Comparison of ENCODE assay signal across 27 mouse cellular contexts in the genomic region with DNA sequence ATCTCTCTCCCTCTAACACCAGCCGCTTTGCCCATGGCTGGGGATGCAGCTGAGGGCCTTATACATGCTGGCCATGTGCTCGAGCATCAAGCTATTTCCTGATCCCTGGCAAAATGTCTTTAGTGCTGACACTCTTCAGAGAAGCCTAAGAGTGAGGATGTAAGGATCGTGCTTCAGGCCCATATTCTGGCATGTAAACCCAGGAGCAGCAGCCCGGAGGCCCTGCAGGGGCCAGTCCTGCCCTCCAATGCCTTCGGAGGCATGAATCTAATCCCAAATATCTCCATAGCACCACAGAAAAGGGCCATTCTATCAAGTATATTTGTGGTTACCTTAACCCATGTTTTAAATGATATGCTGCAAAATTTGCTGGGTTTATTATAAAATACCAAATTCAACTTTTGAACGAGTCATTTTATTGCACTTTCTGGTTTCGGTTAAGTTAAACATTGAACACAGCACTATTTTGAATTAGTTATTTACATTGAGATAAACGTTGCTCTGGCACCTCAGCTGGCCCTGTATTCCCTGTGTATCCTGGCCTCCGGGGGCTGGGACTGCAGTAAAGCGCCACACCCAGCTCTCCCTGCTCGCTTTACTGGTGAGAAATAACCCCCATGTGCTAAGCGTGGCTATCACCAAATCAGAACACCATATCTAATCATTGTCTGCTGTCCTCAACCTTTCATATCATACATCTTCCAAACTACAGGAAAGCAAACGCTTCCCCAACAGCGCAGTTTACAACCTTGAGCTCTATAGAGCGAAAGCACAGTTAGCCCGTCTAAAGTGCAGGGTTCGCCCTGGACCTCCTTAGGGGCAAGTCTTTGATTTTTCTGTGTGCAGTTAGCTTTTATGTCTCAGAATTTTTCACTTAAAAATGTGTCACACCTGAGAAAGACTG. TPM values are rescaled to one million over a fixed set of nuclear protein-coding genes. Genes with fewer than 3 reads are reported as not detected.
DNase-seq lines count a peak whose midpoint lies in the region; ATAC-seq and TF ChIP-seq lines count a peak whose summit lies in the region.
"Had no signal": no experiment of that assay in that cellular context is flagged by ENCODE, and none has a peak within 500 bp of the region (broad histone marks: within the 10 kb centered on the region; RNA-seq: fewer than 3 reads in every experiment).

No protein-coding gene starts in this region.

- H3K4me3 ChIP-seq in liver, embryonic 15.5 days (replicated peaks): no peak overlapping the region
- H3K4me3 ChIP-seq in liver, embryonic 12.5 days: no peak overlapping the region
- H3K4me3 ChIP-seq in intestine, embryonic 16.5 days (ENCODE audit: low read length): no peak overlapping the region
- H3K4me3 ChIP-seq in liver, postnatal 0 days (ENCODE audit: low read depth, low read length): no peak overlapping the region
- H3K4me3 ChIP-seq in hindbrain, postnatal 0 days (ENCODE audit: low read length): no peak overlapping the region
- H3K4me3 ChIP-seq in limb, embryonic 10.5 days: no peak overlapping the region
- H3K4me3 ChIP-seq: embryonic facial prominence, embryonic 15.5 days; forebrain, embryonic 15.5 days; heart, embryonic 15.5 days; hindbrain, embryonic 13.5 days had no signal

- no peak overlapping the region for H3K27ac ChIP-seq in liver, embryonic 15.5 days (replicated peaks)
- no peak overlapping the region for H3K27ac ChIP-seq in liver, embryonic 12.5 days
- H3K27ac ChIP-seq in intestine, embryonic 16.5 days (ENCODE audit: low read length): peak overlapping the region; percentile 94
- H3K27ac ChIP-seq in liver, postnatal 0 days (ENCODE audit: low read depth): peak overlapping the region; percentile 64
- H3K27ac ChIP-seq in hindbrain, postnatal 0 days: no peak overlapping the region
- no peak overlapping the region for H3K27ac ChIP-seq in limb, embryonic 10.5 days
- H3K27ac ChIP-seq: embryonic facial prominence, embryonic 15.5 days; forebrain, embryonic 15.5 days; heart, embryonic 15.5 days; hindbrain, embryonic 13.5 days had no signal

- H3K36me3 ChIP-seq in liver, embryonic 15.5 days (replicated peaks): no peaks in the 10 kb centered on the region
- no peaks in the 10 kb centered on the region for H3K36me3 ChIP-seq in liver, embryonic 12.5 days
- H3K36me3 ChIP-seq in intestine, embryonic 16.5 days (ENCODE audit: control insufficient read depth, insufficient read depth, low read length): no peaks in the 10 kb centered on the region
- H3K36me3 ChIP-seq in liver, postnatal 0 days (replicated peaks; ENCODE audit: insufficient read depth, low read length): no peaks in the 10 kb centered on the region
- no peaks in the 10 kb centered on the region for H3K36me3 ChIP-seq in hindbrain, postnatal 0 days (ENCODE audit: insufficient read depth, low read length)
- H3K36me3 ChIP-seq in limb, embryonic 10.5 days: no peaks in the 10 kb centered on the region
- H3K36me3 ChIP-seq: embryonic facial prominence, embryonic 15.5 days; forebrain, embryonic 15.5 days; G1E; heart, embryonic 15.5 days; hindbrain, embryonic 13.5 days had no signal

- TF ChIP-seq CTCF in liver, postnatal 0 days (IDR thresholded peaks at IDR 0.05; ENCODE audit: low read depth): no peak
- no peak for TF ChIP-seq CTCF in hindbrain, postnatal 0 days (IDR thresholded peaks at IDR 0.05; ENCODE audit: low read depth)

- DNase-seq in liver, postnatal 0 days: no peak
- DNase-seq in yolk sac, embryonic 10.5 days (ENCODE audit: low spot score): peak; percentile 21
- no peak for DNase-seq in hindbrain, postnatal 0 days (ENCODE audit: low spot score)
- DNase-seq in limb, embryonic 10.5 days (ENCODE audit: low spot score): no peak
- DNase-seq: adrenal gland, postnatal 36 days; B cell, adult 2 months; cerebellum, adult 11 months; cerebellum, adult 9-11 months; heart, postnatal 36 days; kidney, postnatal 4 days; layer of hippocampus, adult 9-11 months; lung, adult 18-20 months; midbrain, embryonic 14.5 days; right cerebral cortex, postnatal 14 days; thymus, adult 2 months; thymus, postnatal 4 days had no signal

- H3K9me3 ChIP-seq in liver, embryonic 15.5 days (replicated peaks): no peaks in the 10 kb centered on the region
- H3K9me3 ChIP-seq in liver, embryonic 12.5 days (replicated peaks): no peaks in the 10 kb centered on the region
- H3K9me3 ChIP-seq in intestine, embryonic 16.5 days (ENCODE audit: control insufficient read depth, low read length): no peaks in the 10 kb centered on the region
- no peaks in the 10 kb centered on the region for H3K9me3 ChIP-seq in liver, postnatal 0 days (ENCODE audit: low read length)
- H3K9me3 ChIP-seq in hindbrain, postnatal 0 days (ENCODE audit: low read length): no peaks in the 10 kb centered on the region
- no peaks in the 10 kb centered on the region for H3K9me3 ChIP-seq in limb, embryonic 10.5 days (replicated peaks)
- H3K9me3 ChIP-seq: embryonic facial prominence, embryonic 15.5 days; forebrain, embryonic 15.5 days; G1E; heart, embryonic 15.5 days; hindbrain, embryonic 13.5 days had no signal

- H3K4me1 ChIP-seq in liver, embryonic 15.5 days (replicated peaks): no peaks in the 10 kb centered on the region
- H3K4me1 ChIP-seq in liver, embryonic 12.5 days: peaks cover 4% of the 10 kb centered on the region; the same call in 1 of the 2 replicates
- H3K4me1 ChIP-seq in intestine, embryonic 16.5 days (ENCODE audit: control insufficient read depth, insufficient read depth, low read length): peaks cover 12% of the 10 kb centered on the region
- H3K4me1 ChIP-seq in liver, postnatal 0 days (ENCODE audit: insufficient read depth): no peaks in the 10 kb centered on the region
- H3K4me1 ChIP-seq in hindbrain, postnatal 0 days (ENCODE audit: insufficient read depth, low read length): no peaks in the 10 kb centered on the region
- peaks cover 5% of the 10 kb centered on the region; the same call in 1 of the 2 replicates for H3K4me1 ChIP-seq in limb, embryonic 10.5 days
- H3K4me1 ChIP-seq: embryonic facial prominence, embryonic 15.5 days; forebrain, embryonic 15.5 days had no signal

- no peak for TF ChIP-seq EP300 in liver, postnatal 0 days (IDR thresholded peaks at IDR 0.05; ENCODE audit: low read depth)

- peak overlapping the region; percentile 34 for H3K4me2 ChIP-seq in liver, embryonic 15.5 days
- H3K4me2 ChIP-seq in liver, embryonic 12.5 days: no peak overlapping the region
- 0 out of 2 replicates have a peak overlapping the region, but pooled peaks have one; percentile 1 for H3K4me2 ChIP-seq in intestine, embryonic 16.5 days (ENCODE audit: low read depth, low read length)
- H3K4me2 ChIP-seq in liver, postnatal 0 days (ENCODE audit: low read depth, low read length): peak overlapping the region; percentile 47
- no peak overlapping the region for H3K4me2 ChIP-seq in hindbrain, postnatal 0 days (ENCODE audit: low read depth, low read length)
- H3K4me2 ChIP-seq: embryonic facial prominence, embryonic 15.5 days; forebrain, embryonic 15.5 days; heart, embryonic 15.5 days; hindbrain, embryonic 13.5 days had no signal

- 0 out of 2 replicates have a peak, but pooled peaks cover 2% of the 10 kb centered on the region for H3K27me3 ChIP-seq in liver, embryonic 15.5 days
- H3K27me3 ChIP-seq in liver, embryonic 12.5 days (replicated peaks): no peaks in the 10 kb centered on the region
- no peaks in the 10 kb centered on the region for H3K27me3 ChIP-seq in intestine, embryonic 16.5 days (replicated peaks; ENCODE audit: control insufficient read depth, insufficient read depth, low read length)
- H3K27me3 ChIP-seq in liver, postnatal 0 days (ENCODE audit: insufficient read depth, low read length): no peaks in the 10 kb centered on the region
- H3K27me3 ChIP-seq in hindbrain, postnatal 0 days (ENCODE audit: insufficient read depth, low read length): no peaks in the 10 kb centered on the region
- H3K27me3 ChIP-seq in limb, embryonic 10.5 days (ENCODE audit: low read depth, poor library complexity, severe bottlenecking): no peaks in the 10 kb centered on the region
- H3K27me3 ChIP-seq: CH12.LX; embryonic facial prominence, embryonic 15.5 days; forebrain, embryonic 15.5 days; heart, embryonic 15.5 days; hindbrain, embryonic 13.5 days had no signal

- no peak for ATAC-seq in liver, embryonic 15.5 days (ENCODE audit: insufficient read depth)
- ATAC-seq in liver, embryonic 12.5 days: no peak
- peak; percentile 97 for ATAC-seq in intestine, embryonic 16.5 days
- peak; percentile 72 for ATAC-seq in liver, postnatal 0 days
- no peak for ATAC-seq in hindbrain, postnatal 0 days
- ATAC-seq: forebrain, embryonic 15.5 days; inflammation-experienced regulatory T-cells, adult 6 months; Patski had no signal

- WGBS in liver, embryonic 15.5 days (ENCODE audit: insufficient replicate concordance): 59% methylated on average over 17 of the region's 17 CpGs
- WGBS in liver, embryonic 12.5 days (ENCODE audit: insufficient replicate concordance): 66% methylated on average over 17 of the region's 17 CpGs
- 46% methylated on average over 17 of the region's 17 CpGs for WGBS in intestine, embryonic 16.5 days
- WGBS in liver, postnatal 0 days (ENCODE audit: insufficient replicate concordance): 59% methylated on average over 17 of the region's 17 CpGs
- 85% methylated on average over 17 of the region's 17 CpGs for WGBS in hindbrain, postnatal 0 days
- WGBS in limb, embryonic 10.5 days: 80% methylated on average over 17 of the region's 17 CpGs

- no peak overlapping the region for H3K9ac ChIP-seq in liver, embryonic 15.5 days
- H3K9ac ChIP-seq in liver, embryonic 12.5 days: no peak overlapping the region
- H3K9ac ChIP-seq in intestine, embryonic 16.5 days (ENCODE audit: low read depth, low read length): no peak overlapping the region
- H3K9ac ChIP-seq in liver, postnatal 0 days (replicated peaks): no peak overlapping the region
- H3K9ac ChIP-seq in hindbrain, postnatal 0 days (replicated peaks; ENCODE audit: low read length): no peak overlapping the region
- H3K9ac ChIP-seq: embryonic facial prominence, embryonic 15.5 days; forebrain, embryonic 15.5 days; heart, embryonic 15.5 days; hindbrain, embryonic 13.5 days had no signal

RNA-seq across cellular contexts. Expression of gene Peli1, which starts 33.3 kb away (rescaled TPM):
- 11.5 and 11.7 TPM in 2 replicates for polyA plus RNA-seq in liver, embryonic 15.5 days (2015; fragmentation: Nextera tagmentation; extraction: Ambion mirVana)
- polyA plus RNA-seq in liver, embryonic 12.5 days (2016; fragmentation: Nextera tagmentation; extraction: Ambion mirVana): 18.3 and 18.7 TPM in 2 replicates
- 25.7 and 25.8 TPM in 2 replicates for polyA plus RNA-seq in intestine, embryonic 16.5 days (2015; fragmentation: Nextera tagmentation; extraction: Ambion mirVana)
- 9.8 and 10.5 TPM in 2 replicates for polyA plus RNA-seq in liver, postnatal 0 days (2015; fragmentation: Nextera tagmentation; extraction: Ambion mirVana)
- total RNA-seq in hindbrain, postnatal 0 days (2014; rRNA removed): 38.1 and 41.2 TPM in 2 replicates
- polyA plus RNA-seq in hindbrain, postnatal 0 days (2015; fragmentation: Nextera tagmentation; extraction: Ambion mirVana): 46.5 and 47.1 TPM in 2 replicates
- 59.0 and 64.3 TPM in 2 replicates for polyA plus RNA-seq in limb, embryonic 10.5 days (2016; fragmentation: Nextera tagmentation; extraction: Ambion mirVana)

Comparison
In these comparisons a context has a peak if more than half of its experiments do, and no peak if none do; other contexts are left out.
1. ATAC-seq: peak in intestine, embryonic 16.5 days (single experiment) and liver, postnatal 0 days (single experiment); none in liver, embryonic 15.5 days (single experiment), liver, embryonic 12.5 days (single experiment) and hindbrain, postnatal 0 days (single experiment).
2. H3K27ac ChIP-seq: peak in intestine, embryonic 16.5 days (single experiment) and liver, postnatal 0 days (single experiment); none in liver, embryonic 15.5 days (single experiment), liver, embryonic 12.5 days (single experiment), hindbrain, postnatal 0 days (single experiment) and limb, embryonic 10.5 days (single experiment).
3. H3K4me2 ChIP-seq: peak in liver, embryonic 15.5 days (single experiment), intestine, embryonic 16.5 days (single experiment) and liver, postnatal 0 days (single experiment); none in liver, embryonic 12.5 days (single experiment) and hindbrain, postnatal 0 days (single experiment).